Mouse (Mus musculus) CH12F3 (cell line): ENCODE data around the gene Snrpa1.

Source experiments
- in situ Hi-C: fragments of 300-500 bp; cut with MboI; formaldehyde crosslinking; loops from 2 replicates; pipeline ENCODE4 v1.14.3; 2020; ENCODE audit warnings: low sequenced_read_pairs

Gene Snrpa1

DNA sequence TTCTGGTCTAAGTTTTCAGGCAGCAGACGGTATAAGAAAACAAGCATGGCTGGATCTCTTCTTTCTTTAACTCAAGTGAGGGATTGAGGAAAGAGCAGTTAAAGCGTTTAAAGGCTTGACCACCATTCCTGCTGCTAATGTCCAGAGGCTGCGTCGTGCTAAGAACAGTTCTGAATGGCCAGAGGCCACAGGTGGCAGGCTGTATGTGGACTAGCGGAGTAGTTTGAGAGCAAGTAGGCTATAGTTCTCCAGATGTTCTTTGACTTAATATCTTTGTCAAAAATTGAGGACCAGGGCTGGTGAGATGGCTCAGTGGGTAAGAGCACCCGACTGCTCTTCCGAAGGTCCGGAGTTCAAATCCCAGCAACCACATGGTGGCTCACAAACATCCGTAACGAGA lies 52.4 kb downstream of the Snrpa1 start:
- in situ Hi-C loops: no loop called here

DNA sequence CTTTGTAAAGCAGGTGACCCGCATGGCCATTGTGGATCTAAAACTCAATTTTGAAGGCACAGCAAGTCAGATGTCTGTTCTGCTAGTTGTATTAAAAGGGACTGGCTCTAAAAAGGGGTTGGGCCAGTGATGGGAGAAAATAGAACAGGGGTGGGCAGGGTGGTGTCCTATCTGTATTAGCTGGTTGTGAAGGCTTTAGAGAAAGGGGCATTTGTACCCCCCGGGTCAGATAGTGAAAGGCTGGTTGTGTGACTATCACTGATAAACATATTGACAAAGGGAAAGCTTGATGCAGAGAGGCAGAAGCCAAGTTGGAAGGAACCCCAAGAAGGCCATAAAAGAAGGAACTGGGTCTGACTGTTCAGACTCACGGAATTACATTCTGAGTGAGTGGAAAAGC lies 54.8 kb downstream of the Snrpa1 start:
- in situ Hi-C loops: no loop called here

DNA sequence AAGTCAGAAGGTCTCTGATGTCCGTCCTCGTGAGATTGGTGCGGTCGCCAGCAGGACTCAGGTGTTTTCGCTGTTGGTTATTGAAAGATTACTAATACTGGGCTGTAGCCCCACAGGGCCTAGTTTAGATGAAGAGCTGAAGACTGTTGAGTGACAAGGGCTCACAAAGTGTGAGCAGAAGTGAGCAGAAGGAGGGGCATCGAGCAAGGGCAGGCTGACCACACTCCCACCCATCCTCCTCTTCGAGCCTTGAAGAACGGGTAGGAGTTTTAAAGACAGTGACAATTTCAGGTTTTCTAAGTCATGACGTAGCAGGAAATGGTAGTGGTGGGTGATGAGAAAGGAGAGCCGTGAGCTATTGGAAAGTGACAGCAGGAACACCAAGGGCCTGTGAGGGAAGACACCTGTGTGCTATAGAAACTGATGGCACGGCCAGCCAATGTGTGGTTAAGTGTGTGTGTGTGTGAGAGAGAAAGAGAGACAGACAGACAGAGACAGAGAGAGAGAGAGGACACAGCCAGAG lies 57.1 kb downstream of the Snrpa1 start:
- in situ Hi-C loops: no loop called here

DNA sequence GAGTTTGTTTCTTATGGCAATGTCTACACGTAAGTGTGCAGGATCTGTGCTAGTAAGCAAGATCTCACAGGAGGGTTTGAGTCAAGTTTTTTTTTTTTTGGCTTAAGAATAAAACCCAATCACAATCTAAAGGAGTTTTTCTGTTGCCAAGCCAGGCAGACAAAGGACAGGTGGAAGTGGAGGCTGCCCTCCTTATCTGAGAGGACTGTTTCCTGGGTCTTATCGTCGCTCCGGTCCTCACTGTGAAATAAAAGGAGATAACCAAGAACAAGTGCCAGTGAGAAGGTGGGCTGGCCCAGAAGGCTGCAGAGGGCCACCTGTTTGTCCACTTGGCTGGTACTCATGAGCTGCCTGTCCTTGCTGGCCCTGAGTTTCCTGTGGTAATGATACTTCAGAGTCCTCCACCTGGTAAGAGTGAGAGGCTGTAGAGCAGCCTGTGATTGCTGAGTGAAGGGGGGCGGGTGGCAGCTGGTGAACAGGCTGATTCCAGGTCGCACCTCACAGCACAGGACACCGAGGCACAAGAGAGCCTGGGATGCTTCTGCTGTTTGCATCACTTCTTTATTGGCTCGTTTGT lies 58.2 kb downstream of the Snrpa1 start:
- in situ Hi-C loops: no loop called here

DNA sequence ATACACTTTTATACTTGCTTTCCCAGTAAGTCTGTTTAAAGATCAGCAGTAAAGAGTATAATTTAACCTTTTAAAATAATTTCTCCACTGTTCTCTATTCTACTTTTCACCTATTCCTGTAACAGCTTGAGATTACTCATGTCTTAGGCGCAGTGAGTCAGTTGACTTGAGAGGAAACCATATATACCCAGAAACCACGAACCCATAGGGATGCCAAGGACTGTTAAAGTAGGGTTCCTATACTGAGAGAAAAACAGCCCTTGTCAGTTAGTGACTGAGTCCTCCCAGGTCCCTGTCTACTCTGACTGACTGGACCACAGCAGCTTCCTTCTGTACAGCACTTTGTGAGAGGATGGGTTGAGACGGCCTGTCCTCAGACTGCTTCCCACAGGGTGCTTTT lies 59.2 kb downstream of the Snrpa1 start:
- in situ Hi-C loops: no loop called here

DNA sequence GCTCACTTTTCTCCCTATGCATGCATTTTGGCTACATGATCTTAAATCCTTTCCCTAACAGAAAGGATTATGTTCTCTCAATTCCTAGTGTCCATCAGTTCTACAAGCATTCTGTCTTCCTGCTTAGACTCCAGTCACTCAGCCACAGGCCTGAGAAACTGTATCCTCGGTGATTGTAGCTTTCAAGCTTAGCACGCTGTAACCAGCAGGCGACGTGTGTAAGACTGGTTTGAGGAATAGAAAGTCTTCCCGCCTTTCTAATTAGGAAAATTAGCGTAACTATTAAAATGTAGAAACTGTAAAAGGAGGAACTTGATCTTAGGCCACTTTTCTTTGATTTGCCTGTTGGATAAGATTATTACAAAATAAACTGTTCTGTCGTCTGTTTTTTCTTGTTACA lies 60.0 kb downstream of the Snrpa1 start:
- in situ Hi-C loops: no loop called here

DNA sequence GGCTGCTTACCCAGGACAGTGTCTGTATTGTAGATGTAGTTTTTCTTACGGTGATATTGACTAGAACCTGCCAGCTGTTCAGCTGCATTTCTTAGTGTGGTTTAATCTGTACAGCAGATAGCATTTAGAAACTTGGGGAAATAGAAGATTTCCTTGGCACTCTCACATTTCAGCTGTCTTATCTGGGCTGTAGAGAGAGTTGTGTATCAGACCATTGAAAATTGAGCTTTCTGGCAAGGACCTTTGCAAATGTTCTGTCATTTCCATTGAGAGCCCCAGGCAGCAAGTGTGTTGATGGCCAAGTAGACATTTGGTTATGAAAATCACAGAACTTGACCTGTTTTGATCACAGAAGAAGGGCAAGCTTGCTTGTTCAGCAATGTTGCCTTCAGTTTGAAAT lies 61.3 kb downstream of the Snrpa1 start:
- in situ Hi-C loops: no loop called here

DNA sequence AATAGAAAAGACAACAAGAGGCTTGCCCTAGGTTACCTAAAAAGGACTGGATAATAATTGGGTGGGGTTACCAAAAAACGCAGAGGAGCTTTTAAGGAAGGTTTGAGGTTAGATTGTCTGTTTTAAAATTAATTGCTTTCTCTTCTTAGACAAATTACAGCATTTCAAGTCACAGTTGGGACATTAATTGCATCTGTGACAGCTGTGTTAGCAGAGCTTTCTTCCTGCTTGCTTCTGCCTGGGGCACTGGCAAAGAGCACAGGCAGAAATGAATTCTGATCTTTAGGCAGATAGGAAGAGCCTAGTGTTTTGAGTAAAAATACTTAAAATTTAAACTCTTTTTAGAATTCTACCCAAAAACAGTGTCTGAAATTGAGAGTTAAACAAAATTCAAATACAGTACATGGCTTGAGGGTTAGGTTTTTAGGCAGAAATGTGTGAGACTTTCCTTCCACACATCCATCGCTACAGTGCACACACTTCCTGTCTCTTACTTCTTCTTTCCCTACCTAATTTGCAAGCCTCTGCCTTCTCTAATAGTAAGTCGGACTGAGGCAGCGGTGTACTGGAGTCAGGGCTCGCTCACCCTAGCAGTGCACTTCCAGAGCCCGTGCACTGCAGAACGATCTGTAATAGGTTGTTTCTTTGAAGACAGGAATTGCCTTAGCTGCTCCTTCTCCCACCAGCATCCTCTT lies 62.0 kb downstream of the Snrpa1 start:
- in situ Hi-C loops: no loop called here
